Comparison of ENCODE assay signal across 8 mouse cellular contexts in genomic region chr19:5367455-5367854, GRCm38 (mm10). TPM values are rescaled to one million over a fixed set of nuclear protein-coding genes. Genes with fewer than 3 reads are reported as not detected.
DNase-seq lines count a peak whose midpoint lies in the region; ATAC-seq and TF ChIP-seq lines count a peak whose summit lies in the region.

No protein-coding gene starts in this region.

- H3K4me3 ChIP-seq in kidney, embryonic 15.5 days (replicated peaks) = peak overlapping the region; percentile 99
- peak overlapping the region; percentile 78 for H3K4me3 ChIP-seq in heart, postnatal 0 days (ENCODE audit: low read depth, low read length)

- ATAC-seq in kidney, embryonic 15.5 days (replicated peaks; ENCODE audit: low FRiP score) = no peak
- no peak for ATAC-seq in heart, postnatal 0 days (ENCODE audit: insufficient read depth, low read depth)
- ATAC-seq in megakaryocyte progenitor cell, adult 5-6 weeks (replicated peaks; ENCODE audit: poor library complexity) = peak; percentile 28; the same call in 1 of the 2 replicates

- no peaks in the 10 kb centered on the region for H3K27me3 ChIP-seq in kidney, embryonic 15.5 days
- H3K27me3 ChIP-seq in heart, postnatal 0 days (ENCODE audit: control insufficient read depth, insufficient read depth, low read length) = no peaks in the 10 kb centered on the region

- H3K9ac ChIP-seq in kidney, embryonic 15.5 days = peak overlapping the region; percentile 87
- peak overlapping the region; percentile 77 for H3K9ac ChIP-seq in heart, postnatal 0 days (replicated peaks; ENCODE audit: low read depth, low read length)

- peaks cover 25% of the 10 kb centered on the region for H3K4me1 ChIP-seq in kidney, embryonic 15.5 days
- peaks cover 15% of the 10 kb centered on the region for H3K4me1 ChIP-seq in heart, postnatal 0 days (ENCODE audit: control insufficient read depth, insufficient read depth)

- peak overlapping the region; percentile 98 for H3K27ac ChIP-seq in kidney, embryonic 15.5 days
- H3K27ac ChIP-seq in heart, postnatal 0 days (ENCODE audit: low read depth) = peak overlapping the region; percentile 97

- TF ChIP-seq EP300 in heart, postnatal 0 days (IDR thresholded peaks at IDR 0.05; ENCODE audit: low read depth) = no peak

- H3K9me3 ChIP-seq in kidney, embryonic 15.5 days (replicated peaks) = no peaks in the 10 kb centered on the region
- no peaks in the 10 kb centered on the region for H3K9me3 ChIP-seq in heart, postnatal 0 days (replicated peaks; ENCODE audit: control insufficient read depth, low read length)

- WGBS in kidney, embryonic 15.5 days = 8% methylated on average over 11 of the region's 11 CpGs
- 11% methylated on average over 11 of the region's 11 CpGs for WGBS in heart, postnatal 0 days

- DNase-seq in kidney, postnatal 14 days = no peak
- DNase-seq in NIH3T3 (ENCODE audit: low read depth) = peak; percentile 66
- DNase-seq in heart, postnatal 0 days (ENCODE audit: low spot score) = no peak
- DNase-seq in frontal cortex, adult 2 months (ENCODE audit: extremely low spot score in 1 of 2, low spot score in 1 of 2) = no peak
- no peak for DNase-seq in left cerebral cortex, adult 11 months (ENCODE audit: low spot score)
- DNase-seq in kidney, adult 8-10 months = no peak

- peak; percentile 17; the same call in 1 of the 2 replicates for TF ChIP-seq CTCF in heart, postnatal 0 days (IDR thresholded peaks at IDR 0.05; ENCODE audit: low read depth)

- peak overlapping the region; percentile 77 for H3K4me2 ChIP-seq in kidney, embryonic 15.5 days
- peak overlapping the region; percentile 97 for H3K4me2 ChIP-seq in heart, postnatal 0 days (ENCODE audit: low read depth, low read length)

- peaks cover 68% of the 10 kb centered on the region for H3K36me3 ChIP-seq in kidney, embryonic 15.5 days
- peaks cover 54% of the 10 kb centered on the region for H3K36me3 ChIP-seq in heart, postnatal 0 days (replicated peaks; ENCODE audit: control insufficient read depth, insufficient read depth, low read length)

RNA-seq across cellular contexts. Expression of gene Banf1, which starts 0.5 kb away (rescaled TPM):
- 477 and 508 TPM in 2 replicates for polyA plus RNA-seq in kidney, embryonic 15.5 days (2015; fragmentation: Nextera tagmentation; extraction: Ambion mirVana)
- 120 and 143 TPM in 2 replicates for total RNA-seq in heart, postnatal 0 days (2014; rRNA removed; ENCODE audit: low replicate concordance)
- 340 and 356 TPM in 2 replicates for polyA plus RNA-seq in heart, postnatal 0 days (2015; fragmentation: Nextera tagmentation; extraction: Ambion mirVana)
- 499 and 504 TPM in 2 replicates for total RNA-seq in megakaryocyte progenitor cell, adult 5-6 weeks (2015)
- total RNA-seq in megakaryocyte progenitor cell, adult 5-6 weeks (2017) = 66.7 and 68.5 TPM in 2 replicates
- 95.2 and 99.8 TPM in 2 replicates for polyA plus RNA-seq in frontal cortex, adult 2 months (2012; rRNA removed)

RNA-seq across cellular contexts. Expression of gene Eif1ad, which starts 0.9 kb away (rescaled TPM):
- polyA plus RNA-seq in kidney, embryonic 15.5 days (2015; fragmentation: Nextera tagmentation; extraction: Ambion mirVana) = 58.4 and 59.3 TPM in 2 replicates
- 37.9 and 40.6 TPM in 2 replicates for total RNA-seq in heart, postnatal 0 days (2014; rRNA removed; ENCODE audit: low replicate concordance)
- polyA plus RNA-seq in heart, postnatal 0 days (2015; fragmentation: Nextera tagmentation; extraction: Ambion mirVana) = 33.5 and 37.5 TPM in 2 replicates
- total RNA-seq in megakaryocyte progenitor cell, adult 5-6 weeks (2015) = 48.9 and 54.7 TPM in 2 replicates
- 67.8 and 86.2 TPM in 2 replicates for total RNA-seq in megakaryocyte progenitor cell, adult 5-6 weeks (2017)
- polyA plus RNA-seq in frontal cortex, adult 2 months (2012; rRNA removed) = 25.4 and 27.0 TPM in 2 replicates

RNA-seq across cellular contexts. Expression of gene Cst6, which starts 18.1 kb away (rescaled TPM):
- 0.45 and 1.2 TPM in 2 replicates for polyA plus RNA-seq in kidney, embryonic 15.5 days (2015; fragmentation: Nextera tagmentation; extraction: Ambion mirVana)
- 0.89 and 0.99 TPM in 2 replicates for total RNA-seq in heart, postnatal 0 days (2014; rRNA removed; ENCODE audit: low replicate concordance)
- polyA plus RNA-seq in heart, postnatal 0 days (2015; fragmentation: Nextera tagmentation; extraction: Ambion mirVana) = 2.3 and 3.0 TPM in 2 replicates
- not detected in 2 replicates for total RNA-seq in megakaryocyte progenitor cell, adult 5-6 weeks (2015)
- not detected in 2 replicates for total RNA-seq in megakaryocyte progenitor cell, adult 5-6 weeks (2017)
- 9.6 and 10.2 TPM in 2 replicates for polyA plus RNA-seq in frontal cortex, adult 2 months (2012; rRNA removed)

RNA-seq across cellular contexts. Expression of gene Sart1, which starts 21.0 kb away (rescaled TPM):
- 82.0 and 87.6 TPM in 2 replicates for polyA plus RNA-seq in kidney, embryonic 15.5 days (2015; fragmentation: Nextera tagmentation; extraction: Ambion mirVana)
- total RNA-seq in heart, postnatal 0 days (2014; rRNA removed; ENCODE audit: low replicate concordance) = 4.4 and 39.0 TPM in 2 replicates
- polyA plus RNA-seq in heart, postnatal 0 days (2015; fragmentation: Nextera tagmentation; extraction: Ambion mirVana) = 26.4 and 26.9 TPM in 2 replicates
- total RNA-seq in megakaryocyte progenitor cell, adult 5-6 weeks (2015) = 65.3 and 65.9 TPM in 2 replicates
- total RNA-seq in megakaryocyte progenitor cell, adult 5-6 weeks (2017) = 83.8 and 105 TPM in 2 replicates
- 70.5 and 85.4 TPM in 2 replicates for polyA plus RNA-seq in frontal cortex, adult 2 months (2012; rRNA removed)

RNA-seq across cellular contexts. Expression of gene Catsper1, which starts 31.9 kb away (rescaled TPM):
- polyA plus RNA-seq in kidney, embryonic 15.5 days (2015; fragmentation: Nextera tagmentation; extraction: Ambion mirVana) = not detected in 2 replicates
- total RNA-seq in heart, postnatal 0 days (2014; rRNA removed; ENCODE audit: low replicate concordance) = not detected in 2 replicates
- polyA plus RNA-seq in heart, postnatal 0 days (2015; fragmentation: Nextera tagmentation; extraction: Ambion mirVana) = not detected in 2 replicates
- not detected in 2 replicates for total RNA-seq in megakaryocyte progenitor cell, adult 5-6 weeks (2015)
- not detected in 2 replicates for total RNA-seq in megakaryocyte progenitor cell, adult 5-6 weeks (2017)
- not detected in 2 replicates for polyA plus RNA-seq in frontal cortex, adult 2 months (2012; rRNA removed)
